Mouse (Mus musculus) left cerebral cortex, adult 18-20 months (tissue): Measurements from ENCODE around the gene Plcb1. TPM values are rescaled to one million over a fixed set of nuclear protein-coding genes. Genes with fewer than 3 reads are reported as not detected.
A peak's percentile ranks its signal among the peaks of the same experiment; 100 is the strongest.

Experiments used
- DNase-seq, 2 experiments: peaks; one replicate each; pipeline ENCODE4 v3.0.0; 2021 to 2022; ENCODE audit warnings: low spot score in 2 of 2, mixed read lengths in 1 of 2
- total RNA-seq, 2 experiments: library from RNA; stranded (reverse); gene quantifications; 2 replicates each; pipeline ENCODE4 v1.2.3; 2021

Gene Plcb1
- total RNA-seq, 2 experiments from 2014 or later, result 166 to 177 TPM

DNA sequence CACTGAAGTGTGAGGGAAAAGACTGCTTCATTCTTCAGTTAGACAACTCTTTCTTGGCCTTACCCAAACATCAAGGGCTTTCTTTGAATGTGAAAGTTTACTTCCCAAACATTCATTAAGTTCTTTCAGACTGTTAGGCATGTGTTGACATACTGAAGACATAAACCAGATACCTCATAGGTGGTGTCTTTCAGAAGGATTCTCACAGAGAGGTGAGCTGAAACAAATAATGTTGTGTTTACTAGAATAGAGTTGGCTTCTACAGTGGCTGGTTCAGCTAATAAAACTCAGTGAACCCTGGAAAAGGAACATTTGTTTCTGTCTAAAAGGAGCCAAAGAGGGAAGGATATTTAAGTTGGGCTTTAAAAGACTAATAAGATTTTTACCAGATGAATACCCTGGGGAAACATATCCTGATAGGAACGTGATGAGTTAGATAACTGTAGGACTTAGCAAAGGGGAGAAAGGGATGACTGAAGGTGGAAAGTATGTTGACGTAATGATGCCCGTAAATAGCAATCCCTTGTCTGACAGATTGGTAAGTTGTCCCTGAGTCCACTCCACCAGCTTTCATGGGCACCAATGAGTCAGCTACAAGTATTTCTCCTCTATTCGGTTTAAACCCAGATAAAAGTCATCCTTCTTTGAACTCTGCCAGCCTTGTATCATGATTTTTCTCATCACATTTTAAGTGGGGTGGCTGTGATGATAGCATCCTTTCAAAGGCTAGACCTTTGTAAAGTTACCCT lies 265.8 kb downstream of the Plcb1 start:
- no peak for DNase-seq

DNA sequence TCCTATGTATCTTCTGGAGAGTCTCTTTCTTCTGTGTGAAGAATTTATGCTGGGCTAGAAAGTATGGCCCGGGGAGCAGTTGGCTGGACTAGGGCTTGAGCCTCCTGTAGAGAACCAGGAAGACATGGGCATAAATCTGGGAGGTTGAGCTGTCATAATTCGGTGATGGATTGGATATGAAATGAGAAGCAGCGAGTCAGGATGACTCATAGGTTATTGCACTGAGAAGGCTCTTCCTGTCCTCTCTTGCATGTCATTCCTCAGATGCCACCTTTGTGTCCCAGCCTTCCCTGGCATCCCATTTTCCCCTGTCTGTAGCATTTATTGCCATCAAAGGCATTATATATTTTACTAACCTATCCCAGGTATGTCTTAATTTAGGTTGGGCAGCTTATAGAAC lies 267.5 kb downstream of the Plcb1 start:
- DNase-seq, result no peak

DNA sequence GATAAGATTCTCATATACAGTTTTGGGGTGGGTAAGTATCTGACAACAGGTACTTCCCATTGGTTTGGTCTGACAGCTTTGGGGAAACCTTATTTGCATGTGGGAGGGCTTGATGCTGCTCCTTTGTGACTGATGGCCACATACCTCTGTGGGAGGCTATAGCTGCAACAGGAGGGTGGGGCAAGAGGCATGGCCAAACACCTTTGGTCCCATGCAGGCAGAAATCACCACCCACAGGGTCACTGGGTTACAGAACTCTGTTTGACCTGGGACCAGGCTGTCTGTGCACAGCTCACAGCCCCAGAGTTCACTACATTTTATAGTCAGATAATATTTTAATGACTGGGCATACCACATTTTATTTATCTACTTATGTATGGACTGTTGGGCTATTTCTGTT lies 281.6 kb downstream of the Plcb1 start:
- DNase-seq, result no peak

- DNase-seq, result no peak
These were observed 285.5 kb downstream of the Plcb1 start for GRCm38 (mm10) chr2:135071349-135071748.

DNA sequence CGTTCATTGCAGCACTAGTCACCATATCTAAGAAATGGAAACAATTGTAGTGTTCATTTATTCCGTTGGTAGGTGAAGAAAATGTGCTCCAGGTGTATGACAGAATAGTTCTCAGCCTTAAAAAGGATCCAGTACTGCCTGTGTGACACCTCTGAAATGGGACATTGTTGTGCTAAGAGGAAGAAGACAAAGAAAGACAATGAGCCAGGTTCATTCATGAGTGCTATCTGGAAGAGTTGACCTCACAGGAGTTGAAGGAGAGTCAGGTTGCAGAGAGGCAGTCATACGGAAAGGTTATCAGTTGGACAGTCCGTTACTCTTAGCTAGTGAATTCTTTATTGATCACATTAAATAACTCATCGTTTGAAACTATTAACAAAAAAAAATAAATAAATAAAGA lies 286.6 kb downstream of the Plcb1 start:
- no peak for DNase-seq

GRCm38 (mm10) chr2:135073014-135073413 lies 287.1 kb downstream of the Plcb1 start:
- DNase-seq, result no peak

- no peak for DNase-seq
These were observed 289.5 kb downstream of the Plcb1 start for GRCm38 (mm10) chr2:135075375-135075774.

GRCm38 (mm10) chr2:135092588-135093162 lies 306.8 kb downstream of the Plcb1 start:
- DNase-seq, result no peak

GRCm38 (mm10) chr2:135101292-135101691 lies 315.4 kb downstream of the Plcb1 start:
- no peak for DNase-seq

DNA sequence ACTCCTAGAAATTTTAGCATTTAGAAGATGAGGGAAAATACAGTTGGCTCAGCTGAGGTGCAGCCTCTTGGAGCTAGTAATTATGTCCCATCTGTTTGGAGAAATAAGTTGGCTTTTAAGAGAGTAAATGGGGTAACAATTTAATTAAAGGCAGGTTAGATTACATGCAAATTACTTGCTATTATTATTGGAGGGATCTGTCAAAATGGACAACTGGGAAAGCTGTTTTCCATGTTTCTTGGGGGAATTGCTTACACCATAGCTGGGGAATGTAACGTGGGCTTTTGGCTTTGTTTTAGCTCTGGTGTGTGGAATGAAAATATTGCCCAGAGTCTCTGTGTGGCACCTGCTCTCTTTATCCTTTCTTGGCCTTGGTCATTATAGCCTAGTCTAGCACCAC lies 316.1 kb downstream of the Plcb1 start:
- no peak for DNase-seq

- DNase-seq, result no peak
These were observed 320.8 kb downstream of the Plcb1 start for GRCm38 (mm10) chr2:135106649-135107048.

GRCm38 (mm10) chr2:135108607-135109006 lies 322.7 kb downstream of the Plcb1 start:
- DNase-seq, result no peak

- DNase-seq, result no peak
These were observed 328.7 kb downstream of the Plcb1 start for GRCm38 (mm10) chr2:135114501-135115128.

GRCm38 (mm10) chr2:135123057-135123456 lies 337.2 kb downstream of the Plcb1 start:
- no peak for DNase-seq

DNA sequence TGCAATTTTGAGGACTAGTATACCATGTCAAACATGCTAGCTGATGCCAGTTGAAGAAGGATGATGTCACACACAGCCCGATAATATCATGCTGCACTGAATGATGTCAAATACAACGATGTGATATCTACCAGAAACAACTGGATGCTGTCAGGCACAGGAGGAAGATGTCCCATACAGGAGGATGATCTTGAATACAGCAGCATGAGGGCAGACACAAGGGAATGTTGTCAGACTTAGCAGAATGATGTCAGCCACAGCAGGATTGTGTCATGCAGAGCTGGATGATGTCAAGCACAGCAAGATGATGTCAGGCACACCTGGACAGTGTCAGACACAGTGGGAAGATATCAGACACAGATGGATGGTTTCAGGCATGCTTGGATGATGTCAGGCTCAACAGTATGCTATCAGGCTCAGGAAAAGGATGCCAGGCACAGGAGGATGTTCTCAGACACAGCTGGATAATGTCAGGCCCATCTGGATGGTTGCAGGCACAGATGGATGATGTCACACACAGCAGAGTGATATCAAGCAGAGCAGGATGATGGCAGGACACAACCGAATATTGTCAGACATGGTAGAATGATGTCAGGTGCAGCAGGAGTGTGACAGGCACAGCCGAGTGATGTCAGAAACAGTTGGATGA lies 338.0 kb downstream of the Plcb1 start:
- DNase-seq, result no peak

DNA sequence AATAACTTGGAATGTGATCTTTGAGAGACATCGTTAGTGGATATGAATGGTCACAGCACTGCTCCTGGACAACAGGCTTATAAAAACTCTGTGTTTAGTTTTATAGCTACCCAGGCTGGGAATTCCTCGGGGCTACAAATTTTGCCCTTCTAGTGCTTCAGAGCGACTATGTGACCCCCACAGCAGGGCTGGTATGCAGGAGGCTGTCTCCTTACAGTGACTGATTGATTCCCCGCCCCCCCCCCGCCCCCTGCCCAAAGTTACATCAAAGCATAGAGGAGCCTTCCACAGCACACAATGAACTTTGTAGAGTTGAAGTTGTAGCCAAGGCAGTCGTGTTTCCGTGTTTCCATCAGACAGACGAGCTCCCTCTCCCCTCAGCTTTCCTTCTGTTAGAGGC lies 354.7 kb downstream of the Plcb1 start:
- no peak for DNase-seq

DNA sequence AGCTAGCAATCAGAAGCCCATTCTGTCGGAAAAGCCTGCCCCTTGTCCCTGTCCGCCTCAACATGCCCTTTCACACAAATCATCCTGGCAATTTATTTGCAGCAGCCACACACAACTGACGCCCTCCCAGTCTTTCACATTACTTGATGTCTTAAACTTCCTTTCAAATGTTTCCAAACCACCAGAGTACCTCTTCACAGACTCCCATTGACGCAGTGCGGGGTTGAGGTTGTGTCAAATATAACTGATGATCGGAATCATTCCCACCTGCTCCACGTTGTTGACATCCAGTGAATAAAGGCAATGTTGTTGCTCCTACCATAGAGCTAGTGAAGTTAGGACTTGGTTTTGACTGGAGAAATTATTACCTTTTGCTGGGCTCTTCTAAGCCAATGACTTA lies 366.4 kb downstream of the Plcb1 start:
- no peak for DNase-seq

- DNase-seq, result no peak
These were observed 367.4 kb downstream of the Plcb1 start for GRCm38 (mm10) chr2:135153248-135153647.

GRCm38 (mm10) chr2:135156055-135156454 lies 370.2 kb downstream of the Plcb1 start:
- DNase-seq, result peak in 1 of 2 experiments; percentile 12

DNA sequence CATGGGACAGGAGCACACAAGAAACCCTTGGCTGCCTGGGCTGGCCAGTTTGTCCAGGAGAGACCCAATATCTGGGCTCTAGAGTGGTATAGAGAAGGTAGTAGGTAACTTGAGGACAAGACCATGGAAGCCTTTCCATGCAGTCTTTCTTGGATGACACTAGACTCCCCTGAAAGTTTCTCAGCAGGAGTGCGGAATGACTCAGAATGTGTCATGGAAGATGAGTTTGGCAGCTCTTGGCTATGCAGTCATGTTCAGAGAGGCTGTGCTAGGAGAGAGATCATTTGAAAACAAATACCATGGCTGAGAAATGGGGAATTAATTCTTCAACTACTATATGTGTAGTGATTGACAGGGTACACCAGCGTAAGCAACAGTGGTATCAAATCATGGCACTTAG lies 372.1 kb downstream of the Plcb1 start:
- DNase-seq, result no peak

DNA sequence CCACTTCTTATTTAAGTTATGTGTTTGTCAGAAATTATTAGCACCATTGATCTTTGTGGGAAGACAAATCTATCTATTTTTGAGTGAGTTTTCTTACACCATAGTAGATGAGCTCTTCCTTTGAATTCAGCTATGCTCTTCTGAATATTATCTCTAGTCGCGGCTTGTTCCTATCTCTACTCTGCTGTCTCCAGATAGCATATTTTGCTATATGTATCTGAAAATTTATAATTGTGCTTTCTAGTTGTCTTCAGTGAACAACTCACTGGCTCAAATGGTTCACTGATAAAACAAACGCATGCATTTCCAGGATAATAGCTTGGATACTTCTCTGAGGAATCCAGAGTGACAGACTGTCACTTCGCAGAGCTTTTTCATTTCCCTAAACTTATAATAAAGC lies 375.8 kb downstream of the Plcb1 start:
- no peak for DNase-seq

DNA sequence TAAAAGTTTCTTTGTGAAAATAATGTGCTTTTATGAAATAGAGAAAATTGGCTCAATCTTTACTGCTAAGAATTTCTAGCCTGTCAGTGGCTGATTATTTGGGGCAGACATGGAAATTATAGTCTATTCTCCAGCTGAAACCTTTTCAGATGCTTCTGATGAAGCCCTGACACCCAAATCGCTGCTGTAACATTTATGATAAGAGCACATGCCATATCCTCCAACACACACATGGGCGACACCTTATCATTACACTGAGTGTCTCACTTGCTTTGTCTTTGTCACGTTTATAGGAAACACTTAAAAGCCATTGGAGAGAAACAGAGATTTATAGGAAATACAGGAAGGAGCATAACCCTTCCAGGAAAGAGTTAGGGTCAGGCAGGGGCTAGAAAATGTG lies 379.6 kb downstream of the Plcb1 start:
- DNase-seq, result no peak
